Comparison of ENCODE assay signal across 8 mouse cellular contexts in genomic region chr5:148904846-148905245, GRCm38 (mm10). TPM values are rescaled to one million over a fixed set of nuclear protein-coding genes. Genes with fewer than 3 reads are reported as not detected.
A peak's percentile ranks its signal among the peaks of the same experiment; 100 is the strongest.
DNase-seq lines count a peak whose midpoint lies in the region; ATAC-seq lines count a peak whose summit lies in the region.

No protein-coding gene starts in this region.

- no peak for ATAC-seq in cerebellum, adult (ENCODE audit: insufficient number of reproducible peaks, low FRiP score, low TSS enrichment)
- peak; percentile 82 for ATAC-seq in inflammation-experienced regulatory T-cells, adult 6 months

- peak; percentile 49 to 56 for DNase-seq in cerebellum, adult 18-20 months
- peak; percentile 74 for DNase-seq in 3T3-L1 (ENCODE audit: low read depth, low spot score)
- DNase-seq in adrenal gland, postnatal 36 days: peak; percentile 34 to 59
- peak; percentile 69 for DNase-seq in lung, postnatal 14 days
- DNase-seq in yolk sac, embryonic 10.5 days (ENCODE audit: low spot score): peak; percentile 34
- DNase-seq in left cerebral cortex, adult 8-10 months (ENCODE audit: low spot score in 2 of 2): no peak

RNA-seq across cellular contexts. Expression of gene Katnal1, which starts 24.3 kb away (rescaled TPM):
- 1 to 10 TPM; 6.5 to 9.7 TPM for total RNA-seq in adrenal gland, postnatal 36 days (2021)
- 1 to 10 TPM; 2.1 to 3.7 (median 3.7) TPM for polyA plus RNA-seq in inflammation-experienced regulatory T-cells, adult 6 months (2017; shearing (Covaris generic))
- 10 to 100 TPM; 64.2 to 80.1 (median 70.7) TPM for total RNA-seq in left cerebral cortex, adult 8-10 months (2022)

Comparison
In these comparisons a context has a peak if more than half of its experiments do, and no peak if none do; other contexts are left out.
1. DNase-seq: peak in cerebellum, adult 18-20 months (2 of 2), 3T3-L1 (single experiment), adrenal gland, postnatal 36 days (2 of 2), lung, postnatal 14 days (single experiment) and yolk sac, embryonic 10.5 days (single experiment); none in left cerebral cortex, adult 8-10 months (0 of 2).
2. RNA of gene Katnal1, which starts 24.3 kb away (total RNA-seq): 64.2 to 80.1 TPM in left cerebral cortex, adult 8-10 months; 6.5 to 9.7 TPM in adrenal gland, postnatal 36 days; every median in the first group is over 4 times any median in the second.